Comparison of ENCODE assay signal across 14 mouse cellular contexts in genomic region chr19:47374916-47375573, GRCm38 (mm10).
DNase-seq lines count a peak whose midpoint lies in the region; ATAC-seq lines count a peak whose summit lies in the region.
"Had no signal": no experiment of that assay in that cellular context is flagged by ENCODE, and none has a peak within 500 bp of the region (broad histone marks: within the 10 kb centered on the region; RNA-seq: fewer than 3 reads in every experiment).

No protein-coding gene starts in this region.

- H3K36me3 ChIP-seq in heart, embryonic 11.5 days (ENCODE audit: control insufficient read depth, insufficient read depth, low read length) = no peaks in the 10 kb centered on the region
- H3K36me3 ChIP-seq in intestine, embryonic 16.5 days (ENCODE audit: control insufficient read depth, insufficient read depth, low read length) = no peaks in the 10 kb centered on the region
- H3K36me3 ChIP-seq: hindbrain, embryonic 12.5 days had no signal

- no peak overlapping the region for H3K4me3 ChIP-seq in heart, embryonic 11.5 days (ENCODE audit: low read depth, low read length)
- H3K4me3 ChIP-seq in intestine, embryonic 16.5 days (ENCODE audit: low read length) = no peak overlapping the region
- H3K4me3 ChIP-seq: embryonic facial prominence, embryonic 10.5 days; erythroblast, embryonic 14.5 days; forebrain, embryonic 10.5 days; heart, adult 2 months; heart, embryonic 12.5 days; hindbrain, embryonic 12.5 days had no signal

- intact Hi-C loops in heart, postnatal 10 days (cut with DNase I) = no loop called here

- H3K4me1 ChIP-seq in heart, embryonic 11.5 days (ENCODE audit: control insufficient read depth, insufficient read depth, low read length) = peaks cover 6% of the 10 kb centered on the region
- peaks cover 3% of the 10 kb centered on the region; the same call in 1 of the 2 replicates for H3K4me1 ChIP-seq in intestine, embryonic 16.5 days (ENCODE audit: control insufficient read depth, insufficient read depth, low read length)
- H3K4me1 ChIP-seq: hindbrain, embryonic 12.5 days had no signal

- no peak overlapping the region for H3K4me2 ChIP-seq in heart, embryonic 11.5 days
- H3K4me2 ChIP-seq in intestine, embryonic 16.5 days (ENCODE audit: low read depth, low read length) = no peak overlapping the region
- H3K4me2 ChIP-seq: heart, embryonic 12.5 days; hindbrain, embryonic 12.5 days had no signal

- no peaks in the 10 kb centered on the region for H3K27me3 ChIP-seq in heart, embryonic 11.5 days (ENCODE audit: control insufficient read depth, insufficient read depth, low read length)
- H3K27me3 ChIP-seq in intestine, embryonic 16.5 days (replicated peaks; ENCODE audit: control insufficient read depth, insufficient read depth, low read length) = no peaks in the 10 kb centered on the region
- H3K27me3 ChIP-seq: heart, embryonic 12.5 days; hindbrain, embryonic 12.5 days had no signal

- H3K9ac ChIP-seq in heart, embryonic 11.5 days (ENCODE audit: low read depth, low read length) = 0 out of 2 replicates have a peak overlapping the region, but pooled peaks have one; percentile 7
- no peak overlapping the region for H3K9ac ChIP-seq in intestine, embryonic 16.5 days (ENCODE audit: low read depth, low read length)
- H3K9ac ChIP-seq: heart, embryonic 12.5 days; hindbrain, embryonic 12.5 days had no signal

- H3K9me3 ChIP-seq in heart, embryonic 11.5 days (replicated peaks; ENCODE audit: control insufficient read depth, low read length) = no peaks in the 10 kb centered on the region
- no peaks in the 10 kb centered on the region for H3K9me3 ChIP-seq in intestine, embryonic 16.5 days (ENCODE audit: control insufficient read depth, low read length)
- H3K9me3 ChIP-seq: embryonic facial prominence, embryonic 10.5 days; forebrain, embryonic 10.5 days; heart, embryonic 12.5 days; hindbrain, embryonic 12.5 days had no signal

- 87% methylated on average over 8 of the region's 8 CpGs for WGBS in heart, embryonic 11.5 days (ENCODE audit: insufficient replicate concordance)
- 90% methylated on average over 8 of the region's 8 CpGs for WGBS in intestine, embryonic 16.5 days

- ATAC-seq in heart, embryonic 11.5 days (replicated peaks; ENCODE audit: insufficient number of reproducible peaks, low FRiP score, low TSS enrichment) = no peak
- 0 out of 2 replicates have a peak, but pooled peaks have one; percentile 32 for ATAC-seq in erythroblast, adult 5-6 weeks (replicated peaks; ENCODE audit: low FRiP score, poor library complexity, severe bottlenecking)
- ATAC-seq in intestine, embryonic 16.5 days = no peak
- ATAC-seq: intestine, postnatal 0 days had no signal

- H3K27ac ChIP-seq in heart, embryonic 11.5 days (ENCODE audit: low read depth, low read length) = no peak overlapping the region
- H3K27ac ChIP-seq in intestine, embryonic 16.5 days (ENCODE audit: low read length) = no peak overlapping the region
- H3K27ac ChIP-seq: heart, adult 2 months; hindbrain, embryonic 12.5 days had no signal

- DNase-seq in heart, postnatal 10 days = no peak
- peak; percentile 44 for DNase-seq in adrenal gland, adult 8-10 months
- DNase-seq in adrenal gland, postnatal 10 days = peak; percentile 40
- DNase-seq in spleen, postnatal 36 days (ENCODE audit: low spot score in 2 of 2) = no peak

Comparison
In these comparisons a context has a peak if more than half of its experiments do, and no peak if none do; other contexts are left out.
1. DNase-seq: peak in adrenal gland, adult 8-10 months (single experiment) and adrenal gland, postnatal 10 days (single experiment); none in heart, postnatal 10 days (0 of 2) and spleen, postnatal 36 days (0 of 2).